ENCODE assay signal across 8 mouse cellular contexts in genomic region chr6:134640485-134641475, GRCm38 (mm10). TPM values are rescaled to one million over a fixed set of nuclear protein-coding genes. Genes with fewer than 3 reads are reported as not detected.
DNase-seq lines count a peak whose midpoint lies in the region; ATAC-seq and TF ChIP-seq lines count a peak whose summit lies in the region.

No protein-coding gene starts in this region.

- TF ChIP-seq CTCF in G1E (IDR thresholded peaks at IDR 0.05; ENCODE audit: low read depth, low read length), result no peak

- H3K36me3 ChIP-seq in G1E (replicated peaks), result peaks cover 19% of the 10 kb centered on the region
- H3K36me3 ChIP-seq in forebrain, embryonic 16.5 days (ENCODE audit: control insufficient read depth, insufficient read depth), result no peaks in the 10 kb centered on the region
- no peaks in the 10 kb centered on the region for H3K36me3 ChIP-seq in lung, embryonic 15.5 days

- H3K4me1 ChIP-seq in G1E (ENCODE audit: insufficient read depth, low read depth, low read length), result peaks cover 21% of the 10 kb centered on the region
- H3K4me1 ChIP-seq in forebrain, embryonic 16.5 days (replicated peaks; ENCODE audit: control insufficient read depth, insufficient read depth, low read length), result peaks cover 9% of the 10 kb centered on the region
- peaks cover 9% of the 10 kb centered on the region; the same call in 1 of the 2 replicates for H3K4me1 ChIP-seq in lung, embryonic 15.5 days

- peak; percentile 92 for DNase-seq in G1E (ENCODE audit: low spot score)
- peak; percentile 95 for DNase-seq in cerebellum, adult 18-20 months
- peak; percentile 95 for DNase-seq in heart, postnatal 4 days
- peak; percentile 88 to 91 for DNase-seq in layer of hippocampus, adult 8-10 months (ENCODE audit: low spot score in 2 of 2)
- DNase-seq in ovary, adult 18-20 months (ENCODE audit: low spot score), result peak; percentile 88
- DNase-seq in thymus, postnatal 0 days (ENCODE audit: low spot score), result peak; percentile 97

- H3K4me2 ChIP-seq in forebrain, embryonic 16.5 days (ENCODE audit: low read length), result peak overlapping the region; percentile 79
- H3K4me2 ChIP-seq in lung, embryonic 15.5 days, result peak overlapping the region; percentile 72

- H3K9ac ChIP-seq in forebrain, embryonic 16.5 days (replicated peaks; ENCODE audit: low read depth, low read length), result peak overlapping the region; percentile 95
- H3K9ac ChIP-seq in lung, embryonic 15.5 days, result peak overlapping the region; percentile 76

- no peaks in the 10 kb centered on the region for H3K27me3 ChIP-seq in G1E (ENCODE audit: insufficient read depth, low read length)
- no peaks in the 10 kb centered on the region for H3K27me3 ChIP-seq in forebrain, embryonic 16.5 days (replicated peaks; ENCODE audit: control insufficient read depth, insufficient read depth, low read length)
- H3K27me3 ChIP-seq in lung, embryonic 15.5 days, result no peaks in the 10 kb centered on the region

- peak overlapping the region; percentile 88 for H3K4me3 ChIP-seq in G1E (ENCODE audit: low read depth, low read length)
- peak overlapping the region; percentile 94 for H3K4me3 ChIP-seq in forebrain, embryonic 16.5 days (replicated peaks; ENCODE audit: low read length)
- peak overlapping the region; percentile 81 for H3K4me3 ChIP-seq in lung, embryonic 15.5 days

- peak overlapping the region; percentile 78 for H3K27ac ChIP-seq in forebrain, embryonic 16.5 days (ENCODE audit: low read length)
- H3K27ac ChIP-seq in lung, embryonic 15.5 days, result peak overlapping the region; percentile 38; the same call in 1 of the 2 replicates

- ATAC-seq in G1E (ENCODE audit: extremely low read depth, insufficient number of reproducible peaks, low FRiP score, poor library complexity, severe bottlenecking), result peak; percentile 95
- peak; percentile 100 for ATAC-seq in forebrain, embryonic 16.5 days
- peak; percentile 99 for ATAC-seq in lung, embryonic 15.5 days (ENCODE audit: borderline replicate concordance, extremely low read depth, low FRiP score, low TSS enrichment)

- 1% methylated on average over 62 of the region's 65 CpGs for WGBS in forebrain, embryonic 16.5 days
- 2% methylated on average over 65 of the region's 65 CpGs for WGBS in lung, embryonic 15.5 days

- H3K9me3 ChIP-seq in G1E (replicated peaks), result no peaks in the 10 kb centered on the region
- H3K9me3 ChIP-seq in forebrain, embryonic 16.5 days (ENCODE audit: control insufficient read depth, low read length), result no peaks in the 10 kb centered on the region
- H3K9me3 ChIP-seq in lung, embryonic 15.5 days, result no peaks in the 10 kb centered on the region

RNA-seq across cellular contexts. Expression of gene Borcs5, which starts 1.5 kb away (rescaled TPM):
- 18.8 and 19.6 TPM in 2 replicates for total RNA-seq in G1E (2014; fragmentation: Nextera tagmentation)
- 9.1 and 11.7 TPM in 2 replicates for total RNA-seq in G1E (2017)
- polyA plus RNA-seq in G1E (2012), result 8.5 and 8.8 TPM in 2 replicates
- 43.8 and 47.4 TPM in 2 replicates for polyA plus RNA-seq in forebrain, embryonic 16.5 days (2015; fragmentation: Nextera tagmentation; extraction: Ambion mirVana)
- 10 to 100 TPM; 10.8 to 11.0 TPM for total RNA-seq in heart, postnatal 4 days (2021)
- 10 to 100 TPM; 32.1 to 39.9 (median 34.0) TPM for total RNA-seq in layer of hippocampus, adult 8-10 months (2022)
- polyA plus RNA-seq in lung, embryonic 15.5 days (2015; fragmentation: Nextera tagmentation; extraction: Ambion mirVana), result 13.4 and 15.9 TPM in 2 replicates
- polyA plus RNA-seq in thymus, postnatal 0 days (2015; fragmentation: Nextera tagmentation; extraction: Ambion mirVana), result 27.1 and 27.6 TPM in 2 replicates

RNA-seq across cellular contexts. Expression of gene Mansc1, which starts 8.5 kb away (rescaled TPM):
- total RNA-seq in G1E (2014; fragmentation: Nextera tagmentation) (not detected in 2 replicates), G1E (2017) (0.12 TPM in 1 of 2 replicates, not detected in the other)
- not detected in 2 replicates for polyA plus RNA-seq in G1E (2012)
- 0.90 and 1.6 TPM in 2 replicates for polyA plus RNA-seq in forebrain, embryonic 16.5 days (2015; fragmentation: Nextera tagmentation; extraction: Ambion mirVana)
- total RNA-seq in heart, postnatal 4 days (2021), result 1 to 10 TPM; 8.4 to 9.7 TPM
- total RNA-seq in layer of hippocampus, adult 8-10 months (2022), result 10 to 100 TPM in 2 of 4 experiments, 1 to 10 TPM in 2; 8.0 to 11.6 (median 10.4) TPM
- polyA plus RNA-seq in lung, embryonic 15.5 days (2015; fragmentation: Nextera tagmentation; extraction: Ambion mirVana), result 6.1 and 7.4 TPM in 2 replicates
- 3.4 and 3.8 TPM in 2 replicates for polyA plus RNA-seq in thymus, postnatal 0 days (2015; fragmentation: Nextera tagmentation; extraction: Ambion mirVana)

Comparison
In these comparisons a context has a peak if more than half of its experiments do, and no peak if none do; other contexts are left out.
1. Peak in every context shown above with its lines: DNase-seq, ATAC-seq, H3K4me3 ChIP-seq and H3K27ac ChIP-seq.